Mouse (Mus musculus) telencephalon, adult 2 months (tissue): ENCODE measurements around the gene Gm428.
"Not testable (repeated sequence)": the region's sequence is repeated elsewhere in the genome, so short reads cannot be mapped to it uniquely, and the experiment has no call there.

Experiments used
- DNase-seq: peaks from one replicate; pipeline ENCODE4 v3.0.0-alpha.2; 2011; ENCODE audit warnings: low read depth, low spot score

Gm428 gene

GRCm38 (mm10) chr4:73683216-73683615 lies at the start of gene Gm428:
Gene Gm428, plus strand, starts transcription at chr4:73683516.
- not testable (repeated sequence) for DNase-seq

- DNase-seq, result not testable (repeated sequence)
Measured at GRCm38 (mm10) chr4:73637821-73638220, 45.5 kb upstream of the Gm428 start, which contains the start of gene Gm11236. Gene Gm11236, plus strand, starts transcription at chr4:73638121.

GRCm38 (mm10) chr4:73661864-73662263 lies 21.5 kb upstream of the Gm428 start:
- not testable (repeated sequence) for DNase-seq

GRCm38 (mm10) chr4:73668054-73668453 lies 15.3 kb upstream of the Gm428 start, which contains the start of gene Gm11239:
Gene Gm11239, plus strand, starts transcription at chr4:73668354.
- not testable (repeated sequence) for DNase-seq

GRCm38 (mm10) chr4:73718761-73719160 lies 35.4 kb downstream of the Gm428 start:
- no peak for DNase-seq

GRCm38 (mm10) chr4:73719819-73720218 lies 36.5 kb downstream of the Gm428 start:
- no peak for DNase-seq
